Mouse (Mus musculus) bone marrow macrophage, adult 2 months (primary cell): ENCODE data around the gene Ftsj1.

Experiments
- CTCF ChIP-seq: IDR thresholded peaks from 2 replicates; pipeline ENCODE4 v1.5.1; 2012; ENCODE audit warnings: low read depth, mild to moderate bottlenecking, low read length, moderate library complexity
- POLR2A ChIP-seq: IDR thresholded peaks from 2 replicates; pipeline ENCODE4 v1.6.1; 2012; ENCODE audit warnings: mild to moderate bottlenecking, low read depth, low read length, borderline replicate concordance

- no peak for TF ChIP-seq CTCF
- no peak for TF ChIP-seq POLR2A
Measured at GRCm38 (mm10) chrX:8271083-8271820, 19.0 kb upstream of the Ftsj1 start, which contains the start of gene Slc38a5.
